Mouse (Mus musculus) R1 (cell line): Measurements from ENCODE around the gene Sun2.

Experiments used
- DNase-seq: peaks from one replicate; pipeline ENCODE4 v3.0.0-alpha.2; 2018; ENCODE audit warnings: low read depth, low spot score

The Sun2 gene

GRCm38 (mm10) chr15:79755977-79756625 is 13.8 kb upstream of the Sun2 start:
- DNase-seq: no peak

GRCm38 (mm10) chr15:79755176-79755575 is 12.8 kb upstream of the Sun2 start:
- no peak for DNase-seq

DNA sequence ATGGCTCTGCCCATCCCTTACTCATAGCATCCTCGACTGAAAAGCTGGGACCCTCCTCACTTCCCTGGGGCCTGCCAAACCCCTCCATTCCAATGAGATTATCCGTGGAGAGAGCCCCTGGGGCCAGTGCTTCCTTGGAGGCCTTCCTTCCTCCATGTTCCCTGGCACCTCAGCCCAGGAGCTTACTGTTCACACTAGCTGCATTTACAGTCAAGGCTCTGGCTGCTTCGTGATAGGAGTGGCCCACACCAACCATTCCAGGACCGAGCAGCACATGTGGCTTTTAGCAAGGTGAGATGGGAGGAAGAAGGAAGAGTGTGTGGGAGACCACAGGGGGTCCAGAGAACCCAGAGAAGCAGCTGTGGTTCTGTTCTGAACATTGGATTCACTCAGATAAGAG is 11.5 kb upstream of the Sun2 start:
- no peak for DNase-seq

GRCm38 (mm10) chr15:79753420-79753752 is 11.1 kb upstream of the Sun2 start:
- DNase-seq: no peak

- peak; percentile 69 for DNase-seq
Measured at GRCm38 (mm10) chr15:79752742-79753419, 10.5 kb upstream of the Sun2 start.

DNA sequence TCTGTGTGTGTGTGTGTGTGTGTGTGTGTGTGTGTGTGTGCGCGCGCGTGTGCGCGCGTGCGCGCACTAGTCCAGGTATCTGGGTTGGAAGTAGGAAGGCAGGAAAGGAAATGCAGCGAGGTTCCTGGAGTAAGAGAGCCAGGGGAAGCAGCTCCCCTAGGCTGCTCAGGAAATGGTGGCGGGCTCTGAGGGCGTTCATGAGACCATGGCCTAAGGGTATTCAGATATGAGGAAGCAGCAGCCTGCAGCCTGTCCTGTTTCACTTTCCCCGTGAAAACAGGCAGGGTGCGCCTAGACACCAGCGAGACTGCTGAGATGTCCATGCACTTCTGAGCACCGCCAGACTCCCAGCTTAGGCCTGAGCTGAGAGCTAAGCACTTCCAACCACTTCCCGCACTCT is 9.4 kb upstream of the Sun2 start:
- peak; percentile 25 for DNase-seq

GRCm38 (mm10) chr15:79750266-79750665 is 7.9 kb upstream of the Sun2 start:
- no peak for DNase-seq

GRCm38 (mm10) chr15:79749162-79749561 is 6.8 kb upstream of the Sun2 start:
- no peak for DNase-seq

- peak; percentile 96 for DNase-seq
Measured at GRCm38 (mm10) chr15:79747998-79748397, 5.7 kb upstream of the Sun2 start.

DNA sequence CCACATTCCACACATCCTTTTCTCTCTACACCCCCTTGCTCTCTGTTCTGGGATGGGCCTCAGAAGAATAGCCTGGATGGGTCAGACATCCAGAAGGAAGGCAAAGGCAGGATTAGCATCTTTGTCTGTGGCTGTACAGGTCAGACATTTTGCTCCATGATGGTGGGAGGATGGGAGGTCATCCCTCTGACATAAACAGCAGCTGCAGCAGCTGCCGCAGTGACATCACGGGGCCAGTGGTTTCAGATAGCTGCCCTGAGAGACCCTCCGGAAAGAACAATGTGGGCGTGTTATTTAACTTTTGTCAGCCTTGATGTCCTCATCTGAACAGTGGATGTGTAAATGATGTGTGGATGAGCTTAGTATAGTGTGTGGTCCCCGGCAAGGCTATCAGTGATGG is 3.5 kb upstream of the Sun2 start:
- DNase-seq: peak; percentile 49

DNA sequence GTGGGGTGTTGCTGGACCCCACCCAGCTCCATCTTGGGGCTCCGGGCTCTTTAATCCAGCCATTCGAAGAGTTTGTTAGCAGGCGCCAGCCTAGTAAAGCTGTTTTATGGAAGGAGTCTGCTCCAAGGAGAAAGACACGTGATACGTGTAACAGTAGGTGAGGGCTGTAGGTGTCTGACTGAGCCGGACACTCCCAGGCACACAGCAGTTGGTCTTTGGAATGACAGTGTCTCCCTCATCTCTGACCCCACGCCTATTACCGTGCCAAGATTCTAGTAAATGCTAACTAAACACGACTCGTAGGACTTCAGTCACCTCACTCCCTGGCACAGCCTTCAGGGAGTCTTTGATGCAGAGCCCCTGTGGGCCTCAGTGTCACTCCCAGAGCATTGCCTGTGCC is 3.0 kb upstream of the Sun2 start:
- peak; percentile 25 for DNase-seq

GRCm38 (mm10) chr15:79744742-79745141 is 2.4 kb upstream of the Sun2 start:
- peak; percentile 46 for DNase-seq

DNA sequence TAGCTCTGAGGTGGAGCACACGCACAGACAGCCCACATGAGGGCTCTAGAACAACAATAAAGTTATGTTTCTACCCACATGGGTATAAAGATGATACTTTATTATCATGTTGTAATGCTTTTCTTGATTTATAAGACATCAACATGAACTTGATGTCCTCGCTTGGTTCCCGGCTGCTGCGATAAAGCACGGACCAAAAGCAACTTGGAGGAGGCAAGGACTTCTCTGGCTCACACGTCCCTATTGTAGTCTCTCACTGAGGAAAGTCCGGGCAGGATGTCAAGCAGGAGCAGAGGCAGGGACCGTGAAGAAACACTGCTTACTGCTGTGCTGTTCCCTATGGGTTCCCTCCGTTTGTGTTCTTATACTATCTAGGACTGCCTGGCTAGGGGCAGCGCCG is 1.7 kb upstream of the Sun2 start:
- DNase-seq: no peak

- no peak for DNase-seq
Measured at GRCm38 (mm10) chr15:79742706-79743023, 329 bp upstream of the Sun2 start.

GRCm38 (mm10) chr15:79741173-79741858 is 1.0 kb downstream of the Sun2 start:
- no peak for DNase-seq

GRCm38 (mm10) chr15:79740739-79741138 is 1.6 kb downstream of the Sun2 start:
- DNase-seq: no peak

DNA sequence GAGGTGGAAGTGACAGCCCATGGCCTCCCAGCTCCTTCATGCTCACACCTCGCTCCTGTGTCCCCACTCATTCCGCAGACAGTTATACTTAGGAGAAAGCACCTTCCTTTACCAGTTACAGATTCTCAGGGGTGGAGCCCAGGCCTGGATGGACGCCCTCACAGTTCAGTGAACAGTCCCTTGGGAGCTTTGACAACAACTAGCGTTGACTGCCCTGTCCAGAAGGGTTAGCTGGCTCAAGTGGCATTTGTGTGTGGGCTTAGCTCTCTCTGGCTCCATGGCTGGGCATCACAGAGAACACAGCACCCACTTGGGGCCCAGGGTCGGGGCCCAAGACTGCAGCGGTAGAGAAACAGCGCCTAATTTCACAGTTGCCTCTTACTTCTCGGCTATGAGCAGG is 8.0 kb downstream of the Sun2 start:
- DNase-seq: no peak

DNA sequence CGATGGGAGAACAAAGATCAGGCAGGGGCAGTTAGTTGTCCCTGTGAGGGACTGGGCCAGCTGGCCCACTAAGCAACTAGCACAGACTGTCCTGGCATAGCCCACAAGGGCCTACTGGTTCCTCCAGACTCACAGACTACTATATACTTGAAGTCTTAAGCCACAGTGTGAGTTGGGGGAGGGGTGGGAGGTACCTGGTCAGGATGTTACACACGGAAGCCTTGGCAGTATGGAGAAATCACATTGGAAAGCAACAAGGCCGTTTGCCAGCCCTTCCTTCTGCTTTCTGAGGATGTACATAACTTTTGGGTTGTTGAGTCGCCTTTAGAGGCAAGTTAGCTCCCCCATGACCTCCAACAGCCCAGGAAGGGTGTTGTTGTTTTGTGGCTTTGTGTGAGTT is 8.7 kb downstream of the Sun2 start:
- no peak for DNase-seq

DNA sequence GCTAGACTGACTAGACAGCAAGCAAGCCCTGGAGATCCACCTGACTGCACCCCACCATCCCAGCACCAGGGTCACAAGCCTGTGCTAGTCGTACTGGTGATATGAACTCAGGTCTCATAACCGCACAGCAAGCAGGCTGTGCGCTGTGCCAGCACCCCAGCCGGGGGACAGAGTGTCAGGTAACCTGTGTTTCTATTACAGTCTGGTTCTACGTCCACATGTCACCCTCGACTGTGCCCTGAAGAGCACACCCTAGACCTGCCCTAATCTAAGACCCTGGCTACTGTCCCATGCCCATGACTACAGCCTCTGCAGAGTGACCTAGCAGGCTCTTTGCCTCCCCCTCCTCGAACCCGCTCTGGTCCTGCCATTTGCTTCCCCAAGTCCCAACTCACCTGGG is 9.1 kb downstream of the Sun2 start:
- no peak for DNase-seq

DNA sequence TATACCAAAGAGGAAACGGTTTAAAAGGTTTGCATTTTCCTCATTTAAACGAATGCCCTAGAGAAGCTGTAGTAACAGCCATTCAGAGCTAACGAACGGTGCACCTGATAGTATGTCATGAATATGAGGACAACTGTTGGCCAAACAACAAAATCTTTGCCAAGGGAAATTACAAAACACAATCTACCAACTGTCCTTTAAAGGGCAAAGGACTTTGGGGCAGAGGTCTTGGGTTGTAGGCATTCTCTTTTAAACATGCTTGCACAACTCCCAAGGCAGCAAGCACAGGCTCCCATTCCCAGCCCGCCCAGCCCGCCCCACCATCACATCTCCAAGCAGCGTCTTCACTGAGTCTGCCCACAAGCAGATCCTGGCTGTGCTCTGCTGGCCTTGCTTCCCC is 10.8 kb downstream of the Sun2 start:
- DNase-seq: no peak

- no peak for DNase-seq
Measured at GRCm38 (mm10) chr15:79728731-79729388, 13.5 kb downstream of the Sun2 start.

- DNase-seq: no peak
Measured at GRCm38 (mm10) chr15:79728311-79728710, 14.0 kb downstream of the Sun2 start.

DNA sequence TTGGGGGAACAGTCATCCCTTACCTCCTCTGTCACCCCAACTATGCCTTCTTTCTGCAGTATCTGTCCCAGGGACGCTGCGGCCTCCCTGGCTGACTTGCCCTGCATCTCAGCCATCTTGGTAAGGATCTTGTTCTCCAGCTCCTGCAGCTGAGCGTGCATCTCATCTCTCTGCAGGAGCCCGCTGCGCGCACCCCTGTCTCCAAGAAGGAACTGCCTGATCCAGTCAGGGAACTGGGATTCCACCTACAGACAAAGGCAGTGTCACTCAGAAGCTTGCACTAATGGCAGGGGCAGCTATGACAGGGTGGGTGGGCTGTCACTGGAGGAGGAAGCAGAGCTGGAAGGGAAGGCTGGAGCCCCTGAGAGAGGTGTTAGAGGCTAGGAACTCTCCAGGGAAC is 14.5 kb downstream of the Sun2 start:
- no peak for DNase-seq
